Mouse (Mus musculus): ENCODE measurements around the gene Sec62. TPM values are rescaled to one million over a fixed set of nuclear protein-coding genes. Genes with fewer than 3 reads are reported as not detected.

Sec62 gene
- 76.8 and 84.0 TPM in 2 replicates for polyA plus RNA-seq (2014; fragmentation: Nextera tagmentation; extraction: Ambion mirVana)

DNA sequence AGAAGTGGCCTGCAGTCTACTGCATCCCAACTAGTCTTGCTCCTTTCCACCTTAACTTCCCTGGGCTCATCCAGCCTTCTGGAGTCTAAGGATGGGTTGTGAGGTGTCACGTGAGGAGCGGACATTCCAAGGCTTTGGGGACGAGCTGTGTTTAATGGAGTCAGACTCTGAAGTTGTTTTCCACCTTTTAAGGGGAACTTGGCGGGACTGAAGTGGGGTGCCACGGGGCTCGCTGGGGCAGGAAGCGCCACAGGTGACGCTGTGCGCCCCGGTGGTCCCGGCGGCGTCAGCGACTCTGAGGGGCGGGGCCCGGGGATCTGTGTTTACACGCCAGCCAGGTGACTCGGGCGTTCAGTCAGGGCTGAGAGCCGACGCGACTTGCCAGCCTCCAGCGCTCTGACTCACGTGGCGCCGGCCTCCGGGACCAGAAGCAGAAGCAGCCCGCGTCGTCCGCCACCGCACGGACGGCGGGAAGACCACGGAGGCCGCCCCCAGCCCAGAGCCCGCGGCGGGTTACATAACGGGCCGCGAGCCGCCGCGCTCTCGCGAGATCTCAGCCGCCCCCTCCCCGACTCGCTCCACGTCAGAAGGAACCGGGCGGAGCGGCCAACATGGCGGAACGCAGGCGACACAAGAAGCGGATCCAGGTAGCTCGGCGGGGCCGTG, at the start of gene Sec62:
Sec62 (plus strand) TSS at position 139 of the 666 bp plus-strand sequence.
- DNase-seq (ENCODE audit: low spot score), result peak; percentile 95
- H3K9ac ChIP-seq (ENCODE audit: low read length), result peak within 1 kb of the TSS; percentile 98
- H3K4me1 ChIP-seq (ENCODE audit: control insufficient read depth, insufficient read depth, low read length), result 0 out of 2 replicates have a peak, but pooled peaks cover 4% of the 10 kb centered on the region
- under 1% methylated on average over 54 of the region's 62 CpGs for WGBS
- peak within 1 kb of the TSS; percentile 75 for H3K4me2 ChIP-seq (ENCODE audit: low read length)
- H3K9me3 ChIP-seq (replicated peaks; ENCODE audit: control insufficient read depth, low read length), result no peaks in the 10 kb centered on the region
- peak; percentile 99 for ATAC-seq
- H3K27me3 ChIP-seq (replicated peaks; ENCODE audit: control insufficient read depth, insufficient read depth, low read length), result no peaks in the 10 kb centered on the region
- H3K4me3 ChIP-seq (ENCODE audit: low read depth, low read length), result peak within 1 kb of the TSS; percentile 94
- H3K27ac ChIP-seq (ENCODE audit: low read depth, low read length), result peak within 1 kb of the TSS; percentile 90
- H3K36me3 ChIP-seq (ENCODE audit: control insufficient read depth, insufficient read depth, low read length), result no peaks in the 10 kb centered on the region

DNA sequence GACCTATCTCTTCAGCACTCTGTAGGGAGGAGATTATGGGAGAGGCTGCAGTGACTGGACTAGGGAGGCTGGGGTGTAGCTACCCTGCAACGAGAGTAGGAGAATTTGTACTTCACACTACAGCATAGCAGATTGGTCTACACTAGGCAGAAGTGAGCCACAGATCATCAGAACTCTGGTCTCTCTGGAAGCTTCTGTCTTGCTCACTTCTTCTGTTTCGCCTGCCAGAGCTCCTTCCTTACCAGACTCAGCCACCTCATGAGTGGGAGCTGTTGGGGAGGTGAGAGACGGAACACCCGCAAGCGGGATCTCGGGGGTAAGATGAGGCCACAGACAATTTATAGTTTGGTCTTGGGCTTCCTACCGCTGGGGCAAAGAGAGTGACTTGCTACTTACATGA, 49.8 kb upstream of the Sec62 start:
- no peaks in the 10 kb centered on the region for H3K9me3 ChIP-seq (replicated peaks; ENCODE audit: control insufficient read depth, low read length)
- no peaks in the 10 kb centered on the region for H3K4me1 ChIP-seq (ENCODE audit: control insufficient read depth, insufficient read depth, low read length)
- H3K4me3 ChIP-seq (ENCODE audit: low read depth, low read length), result no peak overlapping the region
- no peak for DNase-seq (ENCODE audit: low spot score)
- no peaks in the 10 kb centered on the region for H3K36me3 ChIP-seq (ENCODE audit: control insufficient read depth, insufficient read depth, low read length)
- H3K9ac ChIP-seq (ENCODE audit: low read length), result no peak overlapping the region
- no peaks in the 10 kb centered on the region for H3K27me3 ChIP-seq (replicated peaks; ENCODE audit: control insufficient read depth, insufficient read depth, low read length)
- no peak overlapping the region for H3K4me2 ChIP-seq (ENCODE audit: low read length)
- 85% methylated on average over 7 of the region's 7 CpGs for WGBS
- ATAC-seq, result no peak
- no peak overlapping the region for H3K27ac ChIP-seq (ENCODE audit: low read depth, low read length)

GRCm38 (mm10) chr3:30746006-30746405, 46.7 kb upstream of the Sec62 start, which contains the start of gene Samd7:
Samd7 (plus strand) TSS chr3:30746293.
- no peak within 1 kb of the TSS for H3K4me3 ChIP-seq (ENCODE audit: low read depth, low read length)
- H3K36me3 ChIP-seq (ENCODE audit: control insufficient read depth, insufficient read depth, low read length), result no peaks in the 10 kb centered on the region
- no peaks in the 10 kb centered on the region for H3K4me1 ChIP-seq (ENCODE audit: control insufficient read depth, insufficient read depth, low read length)
- no peak within 1 kb of the TSS for H3K9ac ChIP-seq (ENCODE audit: low read length)
- no peak for DNase-seq (ENCODE audit: low spot score)
- H3K27ac ChIP-seq (ENCODE audit: low read depth, low read length), result no peak within 1 kb of the TSS
- no peak within 1 kb of the TSS for H3K4me2 ChIP-seq (ENCODE audit: low read length)
- no peaks in the 10 kb centered on the region for H3K9me3 ChIP-seq (replicated peaks; ENCODE audit: control insufficient read depth, low read length)
- no peak for ATAC-seq
- WGBS, result 76% methylated on average over 7 of the region's 7 CpGs
- H3K27me3 ChIP-seq (replicated peaks; ENCODE audit: control insufficient read depth, insufficient read depth, low read length), result no peaks in the 10 kb centered on the region

DNA sequence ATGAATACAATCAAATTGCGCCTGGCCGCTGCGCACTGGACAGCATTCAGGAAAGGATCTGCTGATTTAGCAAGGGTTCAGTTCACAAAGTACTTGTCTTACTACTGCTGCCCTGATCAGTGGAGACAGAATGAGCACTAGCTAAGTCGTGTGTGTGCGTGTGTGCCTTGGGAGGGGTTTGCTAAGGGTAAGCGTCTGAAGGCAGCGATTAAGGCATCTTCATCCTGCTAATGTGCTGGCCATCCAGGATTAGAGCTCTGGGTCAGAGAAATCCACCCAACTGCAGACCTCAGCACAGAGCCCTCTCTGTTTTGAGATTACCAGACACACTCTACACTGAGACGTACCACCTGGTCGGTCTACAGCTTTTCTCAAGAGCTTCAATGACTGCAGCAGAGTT, 44.4 kb upstream of the Sec62 start:
- H3K27me3 ChIP-seq (replicated peaks; ENCODE audit: control insufficient read depth, insufficient read depth, low read length), result no peaks in the 10 kb centered on the region
- H3K4me3 ChIP-seq (ENCODE audit: low read depth, low read length), result no peak overlapping the region
- H3K4me2 ChIP-seq (ENCODE audit: low read length), result no peak overlapping the region
- H3K4me1 ChIP-seq (ENCODE audit: control insufficient read depth, insufficient read depth, low read length), result no peaks in the 10 kb centered on the region
- H3K9me3 ChIP-seq (replicated peaks; ENCODE audit: control insufficient read depth, low read length), result no peaks in the 10 kb centered on the region
- ATAC-seq, result no peak
- no peak overlapping the region for H3K9ac ChIP-seq (ENCODE audit: low read length)
- DNase-seq (ENCODE audit: low spot score), result no peak
- 91% methylated on average over 9 of the region's 9 CpGs for WGBS
- no peak overlapping the region for H3K27ac ChIP-seq (ENCODE audit: low read depth, low read length)
- H3K36me3 ChIP-seq (ENCODE audit: control insufficient read depth, insufficient read depth, low read length), result no peaks in the 10 kb centered on the region

DNA sequence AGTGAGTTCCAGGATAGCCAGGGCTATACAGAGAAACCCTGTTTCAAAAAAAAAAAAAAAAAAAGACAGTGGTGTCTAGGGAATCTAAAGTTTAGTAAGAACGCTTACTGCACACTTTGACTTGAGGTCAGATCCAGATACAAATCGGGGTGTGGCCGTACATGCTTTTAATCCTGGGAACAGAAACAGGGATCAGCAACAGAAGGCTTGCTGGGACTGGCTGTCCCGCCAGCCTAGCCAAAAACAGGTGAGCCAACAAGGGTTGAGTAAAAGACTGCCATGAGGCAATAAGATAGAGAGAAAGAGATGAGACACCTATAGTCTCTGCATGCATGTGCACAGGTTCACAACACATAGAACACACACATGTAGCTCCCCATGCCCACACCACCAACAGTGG, 38.0 kb upstream of the Sec62 start:
- Histone ChIP-seq H3K4me2 (ENCODE audit: low read length) (no peak overlapping the region), H3K27ac (ENCODE audit: low read depth, low read length) (no peak overlapping the region), H3K9me3 (replicated peaks; ENCODE audit: control insufficient read depth, low read length) (no peaks in the 10 kb centered on the region), H3K9ac (ENCODE audit: low read length) (no peak overlapping the region), H3K4me1 (ENCODE audit: control insufficient read depth, insufficient read depth, low read length) (no peaks in the 10 kb centered on the region), H3K27me3 (replicated peaks; ENCODE audit: control insufficient read depth, insufficient read depth, low read length) (no peaks in the 10 kb centered on the region), H3K4me3 (ENCODE audit: low read depth, low read length) (no peak overlapping the region), H3K36me3 (ENCODE audit: control insufficient read depth, insufficient read depth, low read length) (no peaks in the 10 kb centered on the region)
- whole genome bisulfite sequencing, result 92% methylated on average over 4 of the region's 4 CpGs
- DNase-seq (ENCODE audit: low spot score) (no peak), ATAC-seq (no peak)

DNA sequence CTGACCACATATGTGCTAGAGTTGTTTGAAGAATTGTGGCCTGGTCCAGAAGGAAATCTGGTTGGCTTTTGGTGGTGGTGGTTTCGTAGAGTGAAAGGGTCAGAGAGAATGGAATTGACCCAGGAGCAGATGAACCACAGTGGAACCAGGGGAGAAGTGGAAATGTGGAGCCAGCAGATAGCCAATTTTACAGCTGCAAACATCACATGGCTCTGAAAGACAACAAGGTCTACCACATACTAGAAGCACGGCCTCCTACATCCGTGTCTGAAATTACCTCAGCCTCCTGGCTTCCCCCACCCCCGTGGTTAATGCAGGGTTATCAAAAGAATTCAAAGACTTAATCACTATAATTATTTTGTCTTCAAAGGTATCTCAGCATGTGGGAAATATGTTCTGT, 27.8 kb upstream of the Sec62 start:
- WGBS, result 91% methylated on average over 4 of the region's 4 CpGs
- no peak overlapping the region for H3K4me2 ChIP-seq (ENCODE audit: low read length)
- H3K9ac ChIP-seq (ENCODE audit: low read length), result no peak overlapping the region
- H3K27ac ChIP-seq (ENCODE audit: low read depth, low read length), result no peak overlapping the region
- no peak for DNase-seq (ENCODE audit: low spot score)
- no peak for ATAC-seq
- no peaks in the 10 kb centered on the region for H3K27me3 ChIP-seq (replicated peaks; ENCODE audit: control insufficient read depth, insufficient read depth, low read length)
- no peak overlapping the region for H3K4me3 ChIP-seq (ENCODE audit: low read depth, low read length)
- H3K4me1 ChIP-seq (ENCODE audit: control insufficient read depth, insufficient read depth, low read length), result no peaks in the 10 kb centered on the region
- H3K36me3 ChIP-seq (ENCODE audit: control insufficient read depth, insufficient read depth, low read length), result no peaks in the 10 kb centered on the region
- no peaks in the 10 kb centered on the region for H3K9me3 ChIP-seq (replicated peaks; ENCODE audit: control insufficient read depth, low read length)

DNA sequence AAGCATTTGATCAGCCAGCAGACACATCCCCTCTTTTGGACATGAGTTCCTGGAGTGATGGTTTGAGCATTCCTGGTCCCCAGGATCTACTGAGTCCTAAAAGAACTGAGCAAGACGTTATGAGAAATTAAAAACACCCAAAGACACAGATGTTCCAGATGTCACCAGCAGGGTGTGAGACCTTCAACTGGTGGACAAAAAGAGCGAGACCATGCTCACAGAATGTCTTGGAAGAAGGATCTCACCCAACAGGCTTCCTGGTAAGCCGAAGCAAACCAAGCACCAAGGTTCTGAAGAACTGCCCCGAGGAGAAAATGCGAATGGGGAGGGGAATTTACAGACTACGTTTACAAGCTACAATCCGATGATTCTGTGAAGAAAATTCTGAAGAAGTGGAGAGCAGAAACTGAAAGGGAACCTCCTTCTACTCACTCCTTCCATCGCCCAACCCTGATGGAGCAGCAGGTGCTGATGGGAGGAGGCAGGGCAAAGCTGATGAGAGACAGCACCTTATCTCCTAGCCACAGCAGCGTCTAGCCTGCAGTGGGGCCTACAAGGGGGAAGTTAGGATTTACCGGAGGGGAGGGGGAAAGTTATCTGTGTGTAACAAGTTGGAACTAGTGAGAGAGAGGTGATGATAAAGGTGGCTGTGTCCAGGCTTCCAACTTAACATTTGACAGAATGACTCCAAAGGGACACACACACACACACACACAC, 27.2 kb upstream of the Sec62 start:
- Histone ChIP-seq H3K4me3 (ENCODE audit: low read depth, low read length) (no peak overlapping the region), H3K9ac (ENCODE audit: low read length) (no peak overlapping the region), H3K4me1 (ENCODE audit: control insufficient read depth, insufficient read depth, low read length) (no peaks in the 10 kb centered on the region), H3K9me3 (replicated peaks; ENCODE audit: control insufficient read depth, low read length) (no peaks in the 10 kb centered on the region), H3K4me2 (ENCODE audit: low read length) (no peak overlapping the region), H3K27ac (ENCODE audit: low read depth, low read length) (no peak overlapping the region), H3K36me3 (ENCODE audit: control insufficient read depth, insufficient read depth, low read length) (no peaks in the 10 kb centered on the region), H3K27me3 (replicated peaks; ENCODE audit: control insufficient read depth, insufficient read depth, low read length) (no peaks in the 10 kb centered on the region)
- ATAC-seq (no peak), DNase-seq (ENCODE audit: low spot score) (no peak)
- 82% methylated on average over 10 of the region's 10 CpGs for whole genome bisulfite sequencing

DNA sequence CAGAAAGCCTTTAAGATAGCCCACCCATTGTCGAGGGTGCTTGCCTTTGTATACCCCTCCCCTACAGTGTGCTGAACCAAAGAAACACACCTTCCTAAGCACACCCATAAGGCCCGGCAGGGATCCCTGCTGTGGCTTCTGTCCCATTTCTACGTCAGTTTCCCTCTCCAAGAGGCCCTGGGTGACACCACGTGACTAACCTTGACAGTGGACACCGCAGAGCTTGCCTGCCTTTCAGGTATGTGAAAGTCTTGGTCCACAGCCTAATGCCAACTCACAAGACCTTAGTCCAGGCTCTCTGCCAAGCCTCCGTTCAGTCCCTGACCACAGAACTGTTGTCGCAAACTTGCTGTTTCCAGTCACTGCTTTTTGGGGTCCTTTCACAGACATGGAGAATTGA, 26.5 kb upstream of the Sec62 start:
- Histone ChIP-seq H3K36me3 (ENCODE audit: control insufficient read depth, insufficient read depth, low read length) (no peaks in the 10 kb centered on the region), H3K27ac (ENCODE audit: low read depth, low read length) (no peak overlapping the region), H3K4me3 (ENCODE audit: low read depth, low read length) (no peak overlapping the region), H3K9ac (ENCODE audit: low read length) (no peak overlapping the region), H3K4me1 (ENCODE audit: control insufficient read depth, insufficient read depth, low read length) (no peaks in the 10 kb centered on the region), H3K27me3 (replicated peaks; ENCODE audit: control insufficient read depth, insufficient read depth, low read length) (no peaks in the 10 kb centered on the region), H3K9me3 (replicated peaks; ENCODE audit: control insufficient read depth, low read length) (no peaks in the 10 kb centered on the region), H3K4me2 (ENCODE audit: low read length) (no peak overlapping the region)
- WGBS, result 83% methylated on average over 7 of the region's 7 CpGs
- no peak for ATAC-seq
- DNase-seq (ENCODE audit: low spot score), result no peak

- 91% methylated on average over 6 of the region's 6 CpGs for WGBS
- no peaks in the 10 kb centered on the region for H3K4me1 ChIP-seq (ENCODE audit: control insufficient read depth, insufficient read depth, low read length)
- DNase-seq (ENCODE audit: low spot score) (no peak), ATAC-seq (no peak)
- H3K36me3 ChIP-seq (ENCODE audit: control insufficient read depth, insufficient read depth, low read length), result no peaks in the 10 kb centered on the region
- H3K4me3 ChIP-seq (ENCODE audit: low read depth, low read length), result no peak overlapping the region
- no peak overlapping the region for H3K27ac ChIP-seq (ENCODE audit: low read depth, low read length)
- no peaks in the 10 kb centered on the region for H3K27me3 ChIP-seq (replicated peaks; ENCODE audit: control insufficient read depth, insufficient read depth, low read length)
- H3K4me2 ChIP-seq (ENCODE audit: low read length), result no peak overlapping the region
- H3K9me3 ChIP-seq (replicated peaks; ENCODE audit: control insufficient read depth, low read length), result no peaks in the 10 kb centered on the region
- H3K9ac ChIP-seq (ENCODE audit: low read length), result no peak overlapping the region
These were observed 25.4 kb upstream of the Sec62 start for GRCm38 (mm10) chr3:30767271-30767670.
